Mouse (Mus musculus) lung, adult 2 months (tissue): ENCODE measurements at regions not wholly inside any gene's neighbourhood (a gene's known extent, or its start where the extent isn't known, plus 50 kb on each side); places are given as distances from the start of the nearest gene placed in this dataset.

ENCODE experiments used
- DNase-seq: peaks from one replicate; pipeline ENCODE4 v3.0.0; 2022
- H3K4me1 ChIP-seq: fragments of 200-500 bp; 2 replicates; pipeline ENCODE4 v1.6.1; 2011; ENCODE audit warnings: low read length; ENCODE audit not compliant: control insufficient read depth, insufficient read depth
- H3K4me3 ChIP-seq: fragments of 200-500 bp; replicated peaks from 2 replicates; pipeline ENCODE3; 2011; ENCODE audit warnings: low read depth, mild to moderate bottlenecking, control low read depth, low read length; ENCODE audit errors: extremely low read depth
- CTCF ChIP-seq: fragments of 200-500 bp; IDR thresholded peaks from 2 replicates; pipeline ENCODE4 v1.5.1; 2011; ENCODE audit warnings: mild to moderate bottlenecking, low read length, control low read depth; ENCODE audit not compliant: insufficient read depth
- POLR2A ChIP-seq: fragments of 200-500 bp; IDR thresholded peaks from 2 replicates; pipeline ENCODE4 v1.6.1; 2011; ENCODE audit warnings: low read depth, mild to moderate bottlenecking, control low read depth, low read length, borderline replicate concordance; ENCODE audit errors: extremely low read depth
- WGBS: fragments of 180-500 bp; shearing (Covaris S2); methylation state at CpG from one replicate; pipeline ENCODE4 v1.1.7; 2018; 5-methylcytosine and 5-hydroxymethylcytosine counted together

DNA sequence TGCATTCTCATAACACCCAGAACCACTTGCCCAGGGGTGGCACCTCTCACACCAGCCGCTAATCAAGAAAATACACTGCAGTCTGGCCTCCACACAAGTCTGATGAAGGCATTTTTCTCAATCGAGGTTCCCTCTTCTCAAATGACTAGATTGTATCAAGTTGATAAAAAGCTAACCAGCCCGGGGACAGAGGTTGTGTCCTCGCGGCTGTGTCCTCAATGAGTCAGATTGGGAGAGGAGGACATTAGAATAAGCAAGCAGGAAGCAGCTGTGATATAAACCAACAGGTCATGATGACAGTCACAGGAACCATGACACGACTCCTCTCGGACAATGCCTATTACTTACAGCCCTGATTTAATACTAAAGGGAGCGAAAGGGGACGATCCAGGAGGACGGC lies 156.7 kb downstream of the Tmsb4x start:
- no peak overlapping the region for H3K4me3 ChIP-seq
- WGBS: 72% methylated on average over 10 of the region's 10 CpGs
- no peak for DNase-seq
- TF ChIP-seq POLR2A: no peak
- TF ChIP-seq CTCF: no peak
- H3K4me1 ChIP-seq: peaks cover 13% of the 10 kb centered on the region

DNA sequence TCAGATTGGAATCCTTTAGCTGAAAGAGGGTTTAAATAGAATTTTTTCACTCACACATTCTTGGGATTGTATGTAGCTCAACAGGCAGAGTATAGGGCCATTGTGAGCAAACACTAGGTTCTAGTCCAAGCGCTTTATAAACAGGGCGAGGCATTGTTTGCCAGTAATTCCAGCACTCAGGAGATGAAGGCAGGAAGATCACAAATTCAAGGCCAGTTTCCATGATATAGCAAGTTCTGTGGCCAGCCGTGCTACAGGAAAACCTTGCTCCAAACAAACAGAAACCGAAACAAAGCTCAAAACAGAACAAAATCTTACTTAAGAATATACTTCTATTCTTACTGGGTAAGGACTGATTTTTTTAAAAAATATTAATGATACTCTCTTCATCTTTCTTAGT lies 159.0 kb downstream of the Tmsb4x start:
- 51% methylated on average over 4 of the region's 4 CpGs for WGBS
- DNase-seq: peak; percentile 13
- no peak for TF ChIP-seq POLR2A
- TF ChIP-seq CTCF: no peak
- no peak overlapping the region for H3K4me3 ChIP-seq
- H3K4me1 ChIP-seq: peaks cover 13% of the 10 kb centered on the region

DNA sequence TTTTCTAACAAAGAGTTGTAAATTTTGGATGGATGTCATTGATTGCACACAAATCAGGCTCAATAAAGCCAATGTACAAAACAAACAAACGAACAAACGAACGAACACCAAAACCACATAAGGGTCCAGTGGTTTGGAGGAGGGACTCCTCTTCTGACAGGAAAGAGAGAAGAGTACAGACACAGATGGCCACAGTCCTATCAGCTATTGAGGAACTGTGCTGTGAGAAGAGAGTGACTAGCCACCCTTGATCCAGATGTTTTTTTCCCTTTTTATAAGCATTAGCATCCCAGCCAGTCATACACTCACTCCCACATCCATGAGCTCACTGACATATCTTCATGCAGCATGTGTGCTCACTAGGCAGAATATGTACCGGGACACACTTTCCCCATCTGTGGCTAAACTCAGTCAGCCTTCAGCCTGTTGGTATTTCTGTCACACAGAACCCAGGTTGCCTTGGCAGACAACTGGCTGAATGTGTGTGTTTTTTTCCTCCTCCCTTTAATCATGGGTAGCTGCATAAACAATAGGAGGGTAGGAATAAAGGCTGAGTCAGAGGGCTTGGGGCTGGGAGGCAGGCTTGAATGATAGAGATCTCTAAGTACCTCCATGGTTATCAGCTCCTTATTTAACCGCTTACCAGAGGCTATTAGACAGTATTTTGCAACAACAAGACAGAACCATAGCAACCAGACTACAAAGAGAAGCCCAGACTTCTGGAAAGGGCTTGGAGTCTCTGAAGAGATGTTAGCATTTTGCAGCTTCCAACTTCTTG lies 159.7 kb downstream of the Tmsb4x start:
- peaks cover 13% of the 10 kb centered on the region for H3K4me1 ChIP-seq
- TF ChIP-seq CTCF: no peak
- TF ChIP-seq POLR2A: no peak
- peak; percentile 21 for DNase-seq
- 66% methylated on average over 5 of the region's 5 CpGs for whole genome bisulfite sequencing
- no peak overlapping the region for H3K4me3 ChIP-seq

DNA sequence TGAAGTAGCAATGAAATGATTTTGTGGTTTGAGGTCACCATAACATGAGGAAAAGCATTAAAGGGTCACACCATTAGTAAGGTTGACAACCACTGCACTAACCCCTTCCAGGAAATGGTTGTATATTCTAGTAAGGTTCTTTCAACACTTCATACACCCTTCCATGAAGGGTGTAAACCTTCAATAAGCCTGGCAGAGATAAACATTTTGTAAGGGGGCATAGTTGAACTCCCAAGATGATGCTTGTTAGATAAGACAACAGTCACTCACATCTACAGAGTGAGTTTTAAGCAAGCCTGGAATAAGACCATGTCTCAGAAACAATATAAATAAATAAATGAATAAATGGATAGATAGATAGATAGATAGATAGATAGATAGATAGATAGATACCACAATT lies 171.1 kb downstream of the Tmsb4x start:
- no peak overlapping the region for H3K4me3 ChIP-seq
- TF ChIP-seq CTCF (no peak), POLR2A (no peak)
- peaks cover 4% of the 10 kb centered on the region for H3K4me1 ChIP-seq
- no peak for DNase-seq

DNA sequence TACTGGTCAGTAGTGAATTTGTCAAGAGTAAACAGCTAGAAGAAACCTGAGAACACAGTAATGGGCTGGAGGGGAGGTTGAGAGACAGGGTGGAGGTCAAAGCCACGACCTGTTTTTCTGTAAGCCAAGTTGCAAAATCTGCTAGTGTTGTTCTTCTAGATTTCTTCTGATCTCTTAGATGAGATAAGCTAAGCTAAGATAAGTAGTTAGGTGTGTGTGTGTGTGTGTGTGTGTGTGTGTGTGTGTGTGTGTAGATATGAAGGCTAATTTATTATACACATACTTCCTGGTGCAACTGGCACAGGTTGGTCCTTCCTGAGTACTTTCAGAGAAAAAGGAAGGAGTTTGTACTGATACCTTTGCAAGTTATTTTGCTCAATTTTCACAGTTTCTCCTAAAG lies 172.8 kb downstream of the Tmsb4x start:
- WGBS: 26% methylated on average over 1 of the region's 1 CpGs

DNA sequence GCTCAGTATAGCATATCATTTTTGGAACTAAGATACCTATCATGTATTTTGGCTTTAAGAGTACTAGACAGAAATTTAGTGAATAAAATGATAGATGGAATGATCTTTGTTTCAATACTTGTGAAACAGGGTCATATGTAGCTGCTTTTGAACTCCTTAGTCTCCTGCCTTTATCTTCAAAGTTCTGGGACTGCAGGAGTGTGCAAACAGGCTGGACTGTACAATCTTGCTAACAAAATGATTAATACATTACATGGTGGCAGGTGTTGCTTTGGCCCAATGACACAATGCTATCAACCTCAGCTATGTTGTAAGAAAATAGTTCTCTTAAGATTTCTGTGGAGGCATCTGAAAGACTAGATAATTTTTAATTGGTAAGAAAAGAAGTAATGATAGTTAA lies 173.5 kb downstream of the Tmsb4x start:
- no peak overlapping the region for H3K4me3 ChIP-seq

More for the DNA sequence above, 172.8 kb downstream of the Tmsb4x start:
- Histone ChIP-seq H3K4me3 (no peak overlapping the region), H3K4me1 (peaks cover 10% of the 10 kb centered on the region)
- DNase-seq: no peak
- TF ChIP-seq POLR2A (no peak), CTCF (no peak)

DNA sequence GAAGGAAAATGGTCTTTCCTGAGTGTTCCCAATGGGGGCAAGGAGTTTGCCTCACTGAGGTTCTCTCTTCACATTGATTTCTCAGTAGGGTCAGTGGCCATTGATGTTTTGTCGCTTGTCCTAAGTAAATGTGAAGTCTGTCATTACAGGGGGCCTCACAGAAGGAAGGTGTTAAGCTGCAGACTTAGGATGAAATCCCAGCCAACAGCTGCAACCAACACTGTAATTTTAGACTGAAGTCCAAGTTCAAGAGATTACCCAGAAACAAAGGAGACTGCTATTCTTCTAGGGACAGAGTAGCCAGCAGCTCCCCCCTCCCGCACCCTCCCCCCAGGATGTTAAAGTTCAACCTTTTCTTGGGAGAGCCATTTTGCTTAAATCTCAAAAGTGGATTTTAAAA lies 176.0 kb downstream of the Tmsb4x start:
- 83% methylated on average over 2 of the region's 2 CpGs for WGBS
- no peak overlapping the region for H3K4me3 ChIP-seq
- peaks cover 10% of the 10 kb centered on the region for H3K4me1 ChIP-seq
- no peak for TF ChIP-seq CTCF
- TF ChIP-seq POLR2A: no peak
- DNase-seq: no peak

More for the DNA sequence above, 173.5 kb downstream of the Tmsb4x start:
- no peak for DNase-seq
- H3K4me1 ChIP-seq: peaks cover 10% of the 10 kb centered on the region
- no peak for TF ChIP-seq POLR2A
- TF ChIP-seq CTCF: no peak

DNA sequence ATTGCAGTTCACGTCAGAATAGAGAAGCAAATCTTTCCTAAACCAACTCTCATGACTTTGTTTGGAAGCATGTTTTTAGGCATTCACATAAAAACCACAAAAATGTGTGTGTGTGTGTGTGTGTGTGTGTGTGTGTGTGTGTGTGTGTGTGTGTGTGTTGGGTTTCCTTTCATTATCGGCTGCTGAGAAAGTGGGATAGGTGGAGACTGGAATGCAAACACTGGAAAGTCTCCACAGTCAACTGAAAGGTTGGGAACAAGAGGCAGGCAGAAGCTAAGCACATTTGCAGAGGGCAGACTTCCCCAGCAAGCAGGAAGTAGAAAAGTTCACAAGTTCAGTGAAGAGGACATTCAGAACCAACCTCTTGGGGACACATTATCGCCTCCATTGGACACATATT lies 176.5 kb downstream of the Tmsb4x start:
- TF ChIP-seq POLR2A (no peak), CTCF (no peak)
- Histone ChIP-seq H3K4me1 (peaks cover 10% of the 10 kb centered on the region), H3K4me3 (no peak overlapping the region)
- 34% methylated on average over 3 of the region's 3 CpGs for WGBS
- no peak for DNase-seq

DNA sequence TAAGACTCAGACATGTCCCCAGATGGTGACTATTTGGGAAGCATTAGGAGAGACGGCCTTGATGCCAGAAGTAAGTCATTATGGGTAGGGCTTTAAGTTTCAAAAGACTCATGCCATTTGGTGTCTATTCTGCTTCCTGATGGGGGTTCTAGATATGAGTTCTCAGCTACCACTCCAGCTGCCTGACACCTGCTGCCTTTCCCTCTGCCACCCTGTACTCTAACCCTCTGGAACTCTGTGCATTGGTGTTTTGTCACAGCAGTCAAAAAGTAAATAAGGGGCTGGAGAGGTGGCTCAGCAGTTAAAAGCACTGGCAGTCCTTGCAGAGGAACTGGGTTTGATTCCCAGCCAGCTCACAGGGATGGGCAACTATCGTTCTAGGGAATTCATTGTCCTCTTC lies 177.6 kb downstream of the Tmsb4x start:
- TF ChIP-seq POLR2A (no peak), CTCF (no peak)
- no peak for DNase-seq
- H3K4me3 ChIP-seq: no peak overlapping the region
- peaks cover 8% of the 10 kb centered on the region for H3K4me1 ChIP-seq
- WGBS: 66% methylated on average over 2 of the region's 2 CpGs

DNA sequence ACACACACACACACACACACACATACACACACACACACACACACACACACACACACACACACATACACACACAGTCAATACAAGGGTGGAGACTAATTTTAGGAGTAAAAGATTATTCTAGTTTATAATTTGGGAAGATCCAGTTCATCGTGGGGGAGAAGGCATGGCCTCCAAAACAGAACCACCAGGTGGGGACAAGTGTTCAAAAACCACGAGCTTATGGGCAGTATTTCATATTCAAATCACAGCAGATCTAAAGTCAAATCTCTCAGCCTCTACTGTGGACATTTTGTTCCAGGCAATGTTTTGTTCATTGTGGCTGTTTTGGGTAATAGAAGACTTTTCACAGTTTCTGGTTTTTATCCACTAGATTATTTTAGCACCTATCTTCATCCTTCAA lies 193.5 kb downstream of the Tmsb4x start:
- peaks cover 4% of the 10 kb centered on the region for H3K4me1 ChIP-seq
- WGBS: 47% methylated on average over 2 of the region's 2 CpGs
- H3K4me3 ChIP-seq: no peak overlapping the region
- TF ChIP-seq POLR2A: no peak
- no peak for TF ChIP-seq CTCF
- DNase-seq: no peak

DNA sequence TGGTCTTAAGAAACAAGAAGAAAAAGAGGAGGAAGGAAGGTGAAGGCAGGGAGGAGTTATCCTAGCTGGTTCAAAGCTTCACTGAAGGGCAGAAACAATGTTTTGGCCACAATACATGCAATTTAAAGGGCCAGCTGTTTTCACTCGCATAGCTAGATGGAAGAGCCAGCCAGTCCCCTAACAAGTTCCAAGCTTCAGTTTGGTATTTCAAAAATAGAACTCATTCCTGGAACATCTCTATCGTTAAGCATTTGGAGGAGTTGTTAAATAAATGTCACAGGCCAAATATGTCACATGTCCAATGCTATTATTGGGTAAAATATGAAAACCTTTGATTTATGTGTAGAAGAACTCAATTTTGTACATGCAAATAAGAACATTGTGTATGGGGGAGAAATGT lies 194.8 kb downstream of the Tmsb4x start:
- H3K4me1 ChIP-seq: peaks cover 4% of the 10 kb centered on the region
- TF ChIP-seq POLR2A (no peak), CTCF (no peak)
- DNase-seq: no peak
- WGBS: 56% methylated on average over 2 of the region's 2 CpGs
- H3K4me3 ChIP-seq: no peak overlapping the region
